Mouse (Mus musculus): ENCODE measurements at regions not wholly inside any gene's neighbourhood (a gene's known extent, or its start where the extent isn't known, plus 50 kb on each side); places are given as distances from the start of the nearest gene placed in this dataset.

- in situ Hi-C loops (cut with MboI; ENCODE audit: low pct_unique_long_range_greater_than_20kb in 1 of 2, low sequenced_read_pairs in 2 of 2, unreplicated experiment in 1 of 2) = loop anchor here (25.0 kb wide), 2 partner anchors 367 to 567 kb away; no protein-coding TSS in a partner anchor
These were observed 72.8 kb upstream of the Tut7 start for GRCm38 (mm10) chr13:59895754-59896153.

DNA sequence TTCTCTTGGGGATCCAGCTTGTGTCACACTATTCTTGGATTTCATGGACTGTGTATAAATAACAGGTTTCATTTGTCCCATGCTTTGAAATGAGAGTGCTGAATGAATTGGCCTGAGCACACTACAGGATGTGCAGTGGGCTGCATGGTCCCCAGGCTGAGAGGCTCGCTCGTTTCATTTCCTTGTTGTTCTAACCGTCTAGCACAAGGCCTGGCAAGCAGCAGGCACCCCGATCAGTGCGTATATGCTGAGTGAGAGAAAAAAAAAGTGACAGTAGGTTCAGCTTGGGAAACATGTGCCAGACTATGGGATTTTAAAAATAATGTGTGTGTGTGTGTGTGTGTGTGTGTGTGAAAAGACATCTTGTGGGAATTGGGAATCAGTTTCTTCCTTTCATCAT lies 71.1 kb upstream of the Tut7 start:
- in situ Hi-C loops (cut with MboI; ENCODE audit: low pct_unique_long_range_greater_than_20kb in 1 of 2, low sequenced_read_pairs in 2 of 2, unreplicated experiment in 1 of 2) = loop anchor here (25.0 kb wide), 2 partner anchors 368 to 568 kb away; no protein-coding TSS in a partner anchor

DNA sequence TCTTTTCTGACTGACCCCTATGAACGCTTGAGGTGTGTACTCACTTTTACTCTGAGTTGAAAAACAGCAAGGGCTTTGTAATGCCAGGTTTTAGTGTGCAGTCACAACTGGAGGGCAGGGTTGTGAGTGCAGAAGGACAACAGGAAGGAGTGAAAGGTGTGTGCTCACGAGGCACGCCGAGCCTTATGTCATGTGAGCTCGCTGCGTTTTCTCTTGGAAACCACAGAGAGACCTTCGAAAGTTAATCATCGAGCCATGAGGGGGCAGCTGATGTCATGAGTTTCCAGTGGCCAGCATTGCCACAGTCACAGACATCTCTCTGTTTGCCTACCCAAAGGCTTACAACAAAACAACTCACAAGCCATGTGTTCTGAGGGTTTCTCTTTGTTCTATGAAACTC lies 70.0 kb upstream of the Tut7 start:
- in situ Hi-C loops (cut with MboI; ENCODE audit: low pct_unique_long_range_greater_than_20kb in 1 of 2, low sequenced_read_pairs in 2 of 2, unreplicated experiment in 1 of 2) = loop anchor here (25.0 kb wide), 2 partner anchors 369 to 569 kb away; no protein-coding TSS in a partner anchor

DNA sequence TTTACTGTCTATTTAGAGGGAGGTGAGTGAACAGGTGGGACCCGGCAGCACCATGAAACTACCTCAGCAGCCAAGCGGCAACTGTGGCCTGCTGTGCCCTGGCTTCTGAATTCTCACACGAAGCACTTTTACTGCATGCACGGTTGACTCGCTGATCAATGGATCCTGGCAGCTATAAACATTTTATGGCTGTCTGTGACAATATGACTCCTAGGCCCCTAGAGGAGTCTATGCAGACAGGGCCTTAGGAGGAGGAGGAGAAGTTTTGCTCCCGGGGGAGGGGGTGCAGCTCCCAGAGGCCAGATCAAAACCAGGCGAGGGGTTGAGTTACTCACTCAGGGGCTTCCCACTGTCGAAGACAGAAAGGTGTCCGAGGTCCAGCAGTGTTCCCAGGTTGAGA lies 69.4 kb upstream of the Tut7 start:
- in situ Hi-C loops (cut with MboI; ENCODE audit: low pct_unique_long_range_greater_than_20kb in 1 of 2, low sequenced_read_pairs in 2 of 2, unreplicated experiment in 1 of 2) = loop anchor here (25.0 kb wide), 2 partner anchors 370 to 570 kb away; no protein-coding TSS in a partner anchor

GRCm38 (mm10) chr13:59891737-59892136 lies 68.8 kb upstream of the Tut7 start:
- in situ Hi-C loops (cut with MboI; ENCODE audit: low pct_unique_long_range_greater_than_20kb in 1 of 2, low sequenced_read_pairs in 2 of 2, unreplicated experiment in 1 of 2) = loop anchor here (25.0 kb wide), 2 partner anchors 371 to 571 kb away; no protein-coding TSS in a partner anchor

GRCm38 (mm10) chr13:59889468-59890117 lies 66.6 kb upstream of the Tut7 start:
- in situ Hi-C loops (cut with MboI; ENCODE audit: low pct_unique_long_range_greater_than_20kb in 1 of 2, low sequenced_read_pairs in 2 of 2, unreplicated experiment in 1 of 2) = loop anchor here (10.0 to 25.0 kb wide), 3 partner anchors 373 to 573 kb away; no protein-coding TSS in a partner anchor

DNA sequence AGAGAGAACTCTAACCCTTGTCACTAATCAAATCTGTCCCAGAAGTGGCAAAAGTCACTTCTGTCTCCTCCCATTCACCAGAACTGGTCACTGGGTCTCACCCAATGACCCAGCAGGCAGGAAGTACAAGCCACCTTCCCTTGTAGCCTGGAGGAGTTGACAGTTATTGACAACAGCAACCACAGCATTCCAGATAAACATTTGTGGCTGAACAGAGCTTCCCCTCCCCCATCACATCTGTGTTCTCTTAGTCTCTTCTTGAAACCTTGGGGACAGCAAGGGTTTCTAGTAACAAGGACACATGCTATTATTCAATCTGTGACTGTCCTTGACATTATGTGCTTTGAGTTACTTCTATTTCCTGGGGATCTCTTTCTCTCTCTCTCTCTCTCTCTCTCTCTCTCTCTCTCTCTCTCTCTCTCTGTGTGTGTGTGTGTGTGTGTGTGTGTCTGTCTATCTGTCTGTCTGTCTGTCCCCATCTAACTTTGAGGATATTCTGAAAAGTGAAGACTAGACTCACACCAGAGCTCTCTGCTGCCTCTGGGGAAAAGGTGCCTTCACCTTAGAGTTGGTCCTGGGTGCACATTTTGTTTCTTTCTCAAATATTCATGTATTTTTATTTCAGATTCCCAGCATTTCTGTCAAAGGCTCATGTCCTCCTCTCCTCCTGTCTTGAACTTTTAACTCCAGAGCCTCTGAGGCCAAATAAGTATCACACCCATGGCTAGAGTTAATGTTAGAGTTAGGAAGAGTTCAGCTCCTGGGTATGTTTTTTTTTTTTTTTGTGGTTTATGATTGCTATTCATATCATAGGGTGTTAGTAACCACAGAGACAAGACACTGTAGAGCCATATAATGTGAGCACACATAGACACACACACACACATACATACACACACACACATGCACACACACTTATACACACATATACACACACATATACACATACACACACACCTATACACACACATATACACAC lies 65.4 kb upstream of the Tut7 start:
- in situ Hi-C loops (cut with MboI; ENCODE audit: low pct_unique_long_range_greater_than_20kb in 1 of 2, low sequenced_read_pairs in 2 of 2, unreplicated experiment in 1 of 2) = loop anchor here (10.0 to 25.0 kb wide), 3 partner anchors 374 to 574 kb away; no protein-coding TSS in a partner anchor

- in situ Hi-C loops (cut with MboI; ENCODE audit: low pct_unique_long_range_greater_than_20kb in 1 of 2, low sequenced_read_pairs in 2 of 2, unreplicated experiment in 1 of 2) = loop anchor here (10.0 to 25.0 kb wide), 3 partner anchors 375 to 575 kb away; no protein-coding TSS in a partner anchor
These were observed 64.4 kb upstream of the Tut7 start for GRCm38 (mm10) chr13:59887306-59887705.

DNA sequence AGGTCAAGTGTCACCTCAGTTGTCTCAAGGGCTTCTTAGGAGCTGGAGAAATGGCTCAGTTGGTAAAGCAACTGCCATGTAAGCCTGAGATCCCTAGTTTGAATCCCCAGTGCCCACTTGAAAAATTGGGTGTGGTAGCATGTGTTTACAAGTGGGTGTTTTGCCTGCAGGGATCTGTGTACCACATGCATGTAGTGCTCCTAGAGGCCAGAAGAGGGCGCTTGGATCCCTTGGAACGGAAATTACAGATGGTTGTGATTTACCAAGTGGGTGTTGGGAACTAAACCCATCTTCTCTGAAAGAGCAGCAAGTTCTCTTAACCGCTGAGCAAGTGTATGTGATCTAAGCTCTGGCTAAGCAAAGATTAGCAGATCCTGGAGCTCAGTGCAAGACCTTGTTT lies 63.6 kb upstream of the Tut7 start:
- in situ Hi-C loops (cut with MboI; ENCODE audit: low pct_unique_long_range_greater_than_20kb in 1 of 2, low sequenced_read_pairs in 2 of 2, unreplicated experiment in 1 of 2) = loop anchor here (10.0 to 25.0 kb wide), 3 partner anchors 376 to 576 kb away; no protein-coding TSS in a partner anchor

- in situ Hi-C loops (cut with MboI; ENCODE audit: low pct_unique_long_range_greater_than_20kb in 1 of 2, low sequenced_read_pairs in 2 of 2, unreplicated experiment in 1 of 2) = loop anchor here (10.0 to 25.0 kb wide), 3 partner anchors 380 to 580 kb away; no protein-coding TSS in a partner anchor
These were observed 59.2 kb upstream of the Tut7 start for GRCm38 (mm10) chr13:59881989-59882784.

DNA sequence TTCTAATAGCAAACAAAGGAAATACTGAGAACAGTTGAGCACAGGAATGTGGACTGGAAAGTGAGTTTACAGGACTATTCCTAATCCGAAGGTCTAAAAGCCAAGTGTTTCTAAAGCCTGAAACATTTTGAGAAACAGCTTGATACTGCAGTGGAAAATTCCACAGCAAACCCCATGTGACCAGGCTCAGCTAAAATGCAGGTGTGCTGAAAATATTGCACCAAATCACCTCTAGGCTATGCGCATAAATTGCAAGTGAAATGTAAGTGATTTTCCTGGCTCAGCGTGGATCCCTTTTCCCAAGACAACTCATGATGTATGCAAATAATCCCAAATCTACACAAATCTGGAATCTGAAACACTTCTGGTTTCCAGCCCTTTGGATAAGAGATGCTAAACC lies 57.1 kb upstream of the Tut7 start:
- in situ Hi-C loops (cut with MboI; ENCODE audit: low pct_unique_long_range_greater_than_20kb in 1 of 2, low sequenced_read_pairs in 2 of 2, unreplicated experiment in 1 of 2) = loop anchor here (10.0 to 25.0 kb wide), 3 partner anchors 382 to 582 kb away; no protein-coding TSS in a partner anchor

DNA sequence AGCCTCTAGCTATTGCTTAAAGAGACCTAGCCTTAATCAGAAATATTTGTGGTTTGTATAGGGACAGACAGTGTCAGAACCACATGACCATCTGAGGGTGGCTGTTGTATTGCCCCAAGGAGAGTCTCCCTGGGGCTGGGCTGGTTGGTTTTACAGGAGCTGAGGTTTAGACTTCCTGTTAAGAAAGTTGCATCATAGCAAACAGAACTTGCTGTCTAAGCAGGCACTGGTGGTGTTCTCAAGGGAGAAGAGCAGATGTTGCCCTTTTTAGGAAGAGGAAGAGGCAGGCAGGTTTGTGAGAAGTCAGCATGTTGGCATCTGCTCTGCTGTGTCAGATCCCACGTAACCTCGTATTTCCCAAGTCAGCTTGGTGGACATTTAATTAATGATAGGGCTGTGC lies 52.7 kb upstream of the Tut7 start:
- in situ Hi-C loops (cut with MboI; ENCODE audit: low pct_unique_long_range_greater_than_20kb in 1 of 2, low sequenced_read_pairs in 2 of 2, unreplicated experiment in 1 of 2) = loop anchor here (25.0 kb wide), 2 partner anchors 387 to 587 kb away; no protein-coding TSS in a partner anchor

DNA sequence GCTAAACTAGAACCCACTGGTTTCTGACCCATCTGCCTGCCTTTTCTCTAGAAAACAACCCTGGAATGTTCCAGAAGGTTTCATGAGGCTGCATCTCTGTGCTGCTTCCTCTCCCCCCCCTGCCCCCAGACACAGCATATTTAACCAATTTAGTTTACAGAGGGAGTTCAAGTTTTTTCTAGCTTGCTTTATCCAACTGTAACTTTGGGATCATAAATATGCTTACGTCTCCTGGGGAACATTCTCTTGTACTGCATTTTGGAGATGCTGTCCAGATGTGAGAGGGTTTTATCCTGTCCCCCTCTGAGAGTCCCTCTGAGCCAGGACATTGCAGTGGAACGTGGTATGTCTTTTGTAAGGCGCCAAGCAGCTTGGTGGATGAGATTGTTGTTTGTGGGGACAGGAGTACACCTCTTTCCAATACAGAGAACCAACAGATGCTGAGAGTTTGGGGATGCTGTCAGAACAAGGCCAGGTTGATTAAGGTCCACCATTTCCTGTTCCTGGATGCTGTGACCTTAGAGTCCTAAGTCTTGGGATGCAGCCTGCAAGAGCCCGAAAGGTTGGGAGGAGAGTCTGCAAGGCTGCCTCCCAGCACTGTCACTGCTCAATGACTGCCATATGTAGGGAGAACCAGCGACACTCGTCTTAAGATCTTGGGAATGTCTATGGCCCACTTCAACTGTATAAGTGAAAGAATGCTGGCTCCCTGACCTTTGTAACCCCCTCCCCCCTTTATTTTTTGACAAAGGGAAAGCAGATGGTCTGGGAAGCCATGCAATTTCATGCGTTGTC lies 51.4 kb upstream of the Tut7 start:
- in situ Hi-C loops (cut with MboI; ENCODE audit: low pct_unique_long_range_greater_than_20kb in 1 of 2, low sequenced_read_pairs in 2 of 2, unreplicated experiment in 1 of 2) = no loop called here

Measured in mouse embryonic stem cell (cell line).